Mouse (Mus musculus) pancreas, adult 10 weeks (tissue): ENCODE measurements around the gene Krtap19-1. TPM values are rescaled to one million over a fixed set of nuclear protein-coding genes. Genes with fewer than 3 reads are reported as not detected.

Experiments used
- polyA plus RNA-seq: library from polyadenylated mRNA; stranded (reverse); fragments of 350-450 nt; fragmentation: Illumina TruSeq; extraction: RNeasy Lipid Tissue Mini Kit (QIAGEN cat#74804); gene quantifications from one replicate; pipeline ENCODE4 v1.2.3, GENCODE M21; 2015; ENCODE audit warnings: low read depth, low replicate concordance; ENCODE audit not compliant: insufficient read depth

Krtap19-1 gene
- not detected for polyA plus RNA-seq

GRCm38 (mm10) chr16:88869311-88869710 lies at the start of gene Krtap19-1:
Krtap19-1 (minus strand) TSS chr16:88869411.

DNA sequence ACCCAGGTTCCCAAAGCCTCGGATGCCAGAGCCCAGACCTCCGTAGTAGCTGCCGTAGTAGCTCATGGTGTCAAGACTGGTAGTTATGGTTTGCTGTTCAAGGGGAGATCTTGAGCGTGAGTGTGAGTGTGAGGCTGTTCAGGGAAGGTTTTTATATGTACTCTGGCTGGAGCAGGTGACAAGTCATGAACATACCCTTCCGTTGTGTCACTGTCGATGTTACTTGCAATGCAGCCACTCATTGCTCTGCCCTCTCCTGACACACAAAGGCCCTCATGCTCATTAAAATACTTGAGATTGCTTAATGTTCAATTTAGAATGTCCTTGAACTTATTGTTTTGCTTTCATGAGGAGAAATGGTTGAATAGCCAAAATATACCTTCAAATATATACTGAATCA lies 27.1 kb upstream of the Krtap19-1 start, which contains the start of gene Krtap19-5:
TSS of gene Krtap19-5 (minus strand) at position 101 of the 400 bp plus-strand sequence.

GRCm38 (mm10) chr16:88884989-88885388 lies 15.8 kb upstream of the Krtap19-1 start, which contains the start of gene Krtap19-4:
Krtap19-4 (minus strand) TSS chr16:88885089.

DNA sequence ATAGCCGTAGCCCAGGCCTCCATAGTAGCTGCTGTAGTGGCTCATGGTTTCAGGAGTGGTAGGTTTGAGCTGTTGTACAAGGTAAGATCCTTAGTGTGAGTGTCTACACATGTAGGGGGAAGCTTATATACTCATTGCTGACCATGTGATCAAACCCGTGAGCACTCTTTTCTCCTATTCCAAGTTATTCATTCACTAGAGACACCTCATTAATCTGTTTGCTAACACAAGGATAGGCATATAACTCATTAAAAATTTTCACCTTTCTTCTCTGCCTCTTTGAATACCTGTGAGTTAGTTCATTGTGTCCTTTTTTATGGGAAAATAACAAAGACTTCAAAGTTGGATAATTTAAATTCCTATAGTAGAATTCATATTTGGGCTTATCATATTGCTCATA lies 8.7 kb upstream of the Krtap19-1 start, which contains the start of gene Krtap19-3:
TSS of gene Krtap19-3 (minus strand) at position 101 of the 400 bp plus-strand sequence.

GRCm38 (mm10) chr16:88874169-88874568 lies 5.0 kb upstream of the Krtap19-1 start, which contains the start of gene Krtap19-2:
Krtap19-2 (minus strand) TSS chr16:88874269.

DNA sequence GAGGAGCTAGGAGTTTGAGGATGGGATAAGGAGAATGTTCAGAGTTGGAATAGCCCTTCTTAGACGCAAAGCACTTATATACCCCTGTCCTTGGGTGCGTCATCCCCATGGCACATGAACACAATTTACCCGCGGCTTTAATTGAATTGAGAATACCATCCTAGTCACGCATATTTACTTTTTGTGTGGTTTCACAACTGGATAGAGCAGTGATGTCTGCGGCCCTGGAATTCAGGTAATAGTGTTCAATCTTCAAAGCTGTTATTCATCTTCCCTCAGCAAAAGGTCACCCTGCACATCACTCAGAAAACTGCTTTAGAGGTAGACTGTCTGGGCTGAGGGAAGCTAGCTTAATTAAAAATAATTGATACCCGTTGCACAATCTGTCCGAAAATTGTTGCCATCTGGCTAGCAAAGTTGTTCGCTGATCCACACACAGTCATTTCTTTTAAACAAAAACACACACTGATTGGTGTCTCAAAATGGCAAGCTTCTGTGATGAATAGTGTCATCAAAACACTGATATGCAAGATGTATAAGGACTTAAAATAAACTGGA lies 43.0 kb downstream of the Krtap19-1 start, which contains the start of gene Krtap14:
TSS of gene Krtap14 (minus strand) at position 51 of the 558 bp plus-strand sequence.

GRCm38 (mm10) chr16:88820066-88820465 lies 49.1 kb downstream of the Krtap19-1 start, which contains the start of gene Krtap15:
Krtap15 (plus strand) TSS chr16:88820215.

Other genes starting within 250 kb of the Krtap19-1 start
- gene 2310079G19Rik, start 241.7 kb downstream of the Krtap19-1 start, polyA plus RNA-seq = not detected
- gene Krtap26-1, start 221.6 kb downstream of the Krtap19-1 start, polyA plus RNA-seq = not detected
- not detected for gene Krtap27-1, start 197.7 kb downstream of the Krtap19-1 start, polyA plus RNA-seq
- gene 2310061N02Rik, start 161.4 kb downstream of the Krtap19-1 start, polyA plus RNA-seq = not detected
- gene Krtap13-1, start 140.5 kb downstream of the Krtap19-1 start, polyA plus RNA-seq = not detected
- gene Krtap13, start 117.8 kb downstream of the Krtap19-1 start, polyA plus RNA-seq = not detected
- gene 2310034C09Rik, start 110.6 kb downstream of the Krtap19-1 start, polyA plus RNA-seq = not detected
- gene 2310057N15Rik, start 95.2 kb downstream of the Krtap19-1 start, polyA plus RNA-seq = not detected
- not detected for gene Gm5965, start 91.5 kb downstream of the Krtap19-1 start, polyA plus RNA-seq
- not detected for gene Gm20741, start 57.2 kb downstream of the Krtap19-1 start, polyA plus RNA-seq
- not detected for gene Krtap15, start 49.2 kb downstream of the Krtap19-1 start, polyA plus RNA-seq
- not detected for gene Krtap14, start 43.3 kb downstream of the Krtap19-1 start, polyA plus RNA-seq
- gene Krtap19-2, start 4.9 kb upstream of the Krtap19-1 start, polyA plus RNA-seq = not detected
- not detected for gene Krtap19-3, start 8.6 kb upstream of the Krtap19-1 start, polyA plus RNA-seq
- not detected for gene Krtap19-4, start 15.7 kb upstream of the Krtap19-1 start, polyA plus RNA-seq
- not detected for gene Krtap19-5, start 27.0 kb upstream of the Krtap19-1 start, polyA plus RNA-seq
- not detected for gene Krtap19-9b, start 62.9 kb upstream of the Krtap19-1 start, polyA plus RNA-seq
- not detected for gene Krtap16-3, start 93.5 kb upstream of the Krtap19-1 start, polyA plus RNA-seq
- gene Krtap22-2, start 141.3 kb upstream of the Krtap19-1 start, polyA plus RNA-seq = not detected
- not detected for gene Gm10229, start 145.9 kb upstream of the Krtap19-1 start, polyA plus RNA-seq
- gene Krtap6-1, start 162.3 kb upstream of the Krtap19-1 start, polyA plus RNA-seq = not detected
- not detected for gene Gm10228, start 172.1 kb upstream of the Krtap19-1 start, polyA plus RNA-seq
- not detected for gene Krtap6-5, start 178.5 kb upstream of the Krtap19-1 start, polyA plus RNA-seq
- not detected for gene 1110025L11Rik, start 194.6 kb upstream of the Krtap19-1 start, polyA plus RNA-seq
- not detected for gene Krtap6-3, start 214.6 kb upstream of the Krtap19-1 start, polyA plus RNA-seq